Mouse (Mus musculus): ENCODE measurements at regions not wholly inside any gene's neighbourhood (a gene's known extent, or its start where the extent isn't known, plus 50 kb on each side); places are given as distances from the start of the nearest gene placed in this dataset.

- POLR2A ChIA-PET, result no interaction called here
- CTCF ChIA-PET, result interaction anchor here (1.2 kb wide), 1 partner anchor 8 kb away, joined by 4 read pairs; no protein-coding TSS in a partner anchor
- H3K27me3 ChIP-seq, result no peaks in the 10 kb centered on the region
- in situ Hi-C loops (cut with MboI; ENCODE audit: low pct_unique_long_range_greater_than_20kb), result loop anchor here (5.0 kb wide), 2 partner anchors 206 to 306 kb away; no protein-coding TSS in a partner anchor
- no peak for ATAC-seq
- TF ChIP-seq CTCF (IDR thresholded peaks at IDR 0.05), result no peak
- DNase-seq (ENCODE audit: low read depth, low spot score), result no peak
Measured at GRCm38 (mm10) chr12:10231683-10232082, 138.1 kb upstream of the Nt5c1b start.

GRCm38 (mm10) chr12:10248110-10248509 is 121.7 kb upstream of the Nt5c1b start:
- ATAC-seq (no peak), DNase-seq (ENCODE audit: low read depth, low spot score) (no peak)
- H3K27me3 ChIP-seq, result no peaks in the 10 kb centered on the region
- in situ Hi-C loops (cut with MboI; ENCODE audit: low pct_unique_long_range_greater_than_20kb), result no loop called here
- POLR2A ChIA-PET, result no interaction called here
- no peak for TF ChIP-seq CTCF (IDR thresholded peaks at IDR 0.05)
- CTCF ChIA-PET, result no interaction called here

DNA sequence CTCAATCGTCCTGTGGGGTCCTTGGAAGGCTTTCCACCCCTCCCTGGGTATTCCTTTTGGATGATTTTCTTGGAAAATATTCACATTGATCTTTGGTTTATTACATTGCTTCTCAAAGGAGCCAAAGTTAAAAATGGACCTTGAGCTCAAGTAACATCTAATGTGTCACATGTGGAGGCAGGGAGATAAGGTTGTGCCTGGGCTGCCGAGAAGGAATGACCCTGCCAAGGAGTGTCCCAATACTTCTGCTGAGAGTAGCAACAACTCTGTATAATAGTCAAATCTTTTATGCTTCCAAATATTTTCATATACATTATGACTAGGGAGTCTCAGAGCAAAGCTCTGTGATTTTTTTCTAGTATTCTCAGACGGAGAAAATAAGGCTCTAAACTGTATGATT is 113.4 kb upstream of the Nt5c1b start:
- CTCF ChIA-PET, result no interaction called here
- in situ Hi-C loops (cut with MboI; ENCODE audit: low pct_unique_long_range_greater_than_20kb), result no loop called here
- H3K27me3 ChIP-seq, result peaks cover 6% of the 10 kb centered on the region
- POLR2A ChIA-PET, result no interaction called here
- no peak for TF ChIP-seq CTCF (IDR thresholded peaks at IDR 0.05)
- no peak for DNase-seq (ENCODE audit: low read depth, low spot score)
- no peak for ATAC-seq

DNA sequence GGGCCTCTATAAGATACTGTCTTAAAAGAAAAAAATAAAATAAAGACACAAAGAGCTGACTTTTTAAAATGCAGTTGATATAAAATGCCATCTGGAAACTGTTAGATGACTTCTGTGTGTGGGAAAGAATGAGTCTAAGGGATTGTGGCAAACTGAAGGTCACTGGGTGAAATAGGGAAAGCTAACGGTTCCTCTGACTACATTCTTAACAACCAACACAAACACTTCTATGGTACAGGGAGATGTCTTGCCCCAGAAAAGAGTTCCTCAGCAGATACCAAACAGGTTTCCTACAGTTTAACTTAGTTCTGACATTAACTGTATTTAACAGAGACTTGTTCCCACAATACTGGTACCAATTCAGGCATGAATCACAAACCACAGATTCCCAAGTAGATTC is 103.6 kb upstream of the Nt5c1b start:
- ChIA-PET CTCF (no interaction called here), POLR2A (no interaction called here)
- no peak for TF ChIP-seq CTCF (IDR thresholded peaks at IDR 0.05)
- ATAC-seq (no peak), DNase-seq (ENCODE audit: low read depth, low spot score) (no peak)
- in situ Hi-C loops (cut with MboI; ENCODE audit: low pct_unique_long_range_greater_than_20kb), result no loop called here
- H3K27me3 ChIP-seq, result peaks cover 4% of the 10 kb centered on the region

DNA sequence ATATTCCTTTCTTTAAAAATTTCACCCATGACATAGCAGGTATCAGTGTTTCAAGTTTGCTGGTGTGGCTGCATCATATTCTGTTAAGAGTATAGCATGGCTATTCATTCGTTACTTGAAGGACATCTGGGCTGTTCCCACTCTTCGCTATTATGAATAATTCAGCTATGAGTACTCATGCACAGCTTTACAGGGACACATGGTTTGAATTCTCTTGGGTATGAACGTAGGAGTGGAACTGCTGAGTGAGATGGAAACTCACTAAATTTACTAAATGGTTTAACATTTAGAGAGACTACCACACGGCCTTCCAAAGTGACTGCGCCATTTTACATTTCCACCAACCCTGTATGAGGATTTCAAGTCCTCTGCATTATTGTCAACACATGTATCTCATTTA is 97.7 kb upstream of the Nt5c1b start:
- H3K27me3 ChIP-seq, result peaks cover 2% of the 10 kb centered on the region
- in situ Hi-C loops (cut with MboI; ENCODE audit: low pct_unique_long_range_greater_than_20kb), result no loop called here
- CTCF ChIA-PET, result no interaction called here
- no peak for ATAC-seq
- POLR2A ChIA-PET, result no interaction called here
- no peak for TF ChIP-seq CTCF (IDR thresholded peaks at IDR 0.05)
- no peak for DNase-seq (ENCODE audit: low read depth, low spot score)

DNA sequence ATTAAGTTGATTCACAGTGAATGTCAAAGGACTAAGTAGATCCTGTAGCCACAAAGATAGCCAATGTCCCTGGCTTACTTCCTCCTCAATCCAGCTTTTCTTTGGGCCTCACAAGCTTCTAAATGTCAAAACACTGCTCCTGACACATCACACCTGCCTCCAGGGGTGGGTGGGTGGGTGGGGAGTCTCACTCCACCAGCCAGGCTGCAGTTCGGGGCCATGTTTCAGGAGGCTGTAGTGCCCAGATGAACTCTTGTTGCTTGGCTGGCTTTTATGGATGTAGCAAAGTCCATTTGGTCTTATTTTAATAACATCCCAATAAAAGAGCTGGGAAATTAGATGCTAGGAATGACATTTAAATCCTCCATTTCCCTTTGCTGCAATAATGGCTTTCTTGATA is 94.5 kb upstream of the Nt5c1b start:
- DNase-seq (ENCODE audit: low read depth, low spot score) (no peak), ATAC-seq (no peak)
- TF ChIP-seq CTCF (IDR thresholded peaks at IDR 0.05), result no peak
- ChIA-PET CTCF (no interaction called here), POLR2A (interaction anchor here (1.2 kb wide), 1 partner anchor 17 kb away, joined by 3 read pairs; no protein-coding TSS in a partner anchor)
- in situ Hi-C loops (cut with MboI; ENCODE audit: low pct_unique_long_range_greater_than_20kb), result no loop called here
- peaks cover 2% of the 10 kb centered on the region for H3K27me3 ChIP-seq

GRCm38 (mm10) chr12:10292646-10293045 is 77.1 kb upstream of the Nt5c1b start:
- H3K27me3 ChIP-seq, result no peaks in the 10 kb centered on the region
- CTCF ChIA-PET, result no interaction called here
- ATAC-seq (no peak), DNase-seq (ENCODE audit: low read depth, low spot score) (no peak)
- TF ChIP-seq CTCF (IDR thresholded peaks at IDR 0.05), result no peak
- in situ Hi-C loops (cut with MboI; ENCODE audit: low pct_unique_long_range_greater_than_20kb), result no loop called here
- POLR2A ChIA-PET, result no interaction called here

- CTCF ChIA-PET, result no interaction called here
- no peak for TF ChIP-seq CTCF (IDR thresholded peaks at IDR 0.05)
- DNase-seq (ENCODE audit: low read depth, low spot score) (no peak), ATAC-seq (no peak)
- POLR2A ChIA-PET, result no interaction called here
- in situ Hi-C loops (cut with MboI; ENCODE audit: low pct_unique_long_range_greater_than_20kb), result no loop called here
- no peaks in the 10 kb centered on the region for H3K27me3 ChIP-seq
Measured at GRCm38 (mm10) chr12:10305970-10306369, 63.8 kb upstream of the Nt5c1b start.
